In the genomic region with DNA sequence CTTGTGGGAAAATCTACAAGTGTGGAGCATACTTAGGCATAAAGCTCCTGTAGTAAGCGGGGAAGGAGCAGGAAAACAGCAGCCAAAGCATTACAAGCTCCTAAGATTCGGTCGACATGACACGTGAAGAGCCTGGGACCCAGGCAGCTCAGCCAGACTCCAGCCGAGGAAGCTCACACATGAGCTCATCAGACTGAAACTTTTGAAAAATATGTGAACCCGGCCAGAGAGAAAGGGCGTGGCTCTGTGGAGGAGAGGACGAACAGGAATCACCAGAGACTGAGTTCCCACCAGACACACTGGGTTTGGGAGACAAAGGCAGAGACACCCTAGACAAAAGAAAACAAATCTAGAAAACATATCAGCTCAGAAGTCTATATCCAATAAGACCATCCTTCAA, we compare ENCODE assay signal across 32 mouse cellular contexts. TPM values are rescaled to one million over a fixed set of nuclear protein-coding genes. Genes with fewer than 3 reads are reported as not detected.
A peak's percentile ranks its signal among the peaks of the same experiment; 100 is the strongest.
DNase-seq lines count a peak whose midpoint lies in the region; ATAC-seq lines count a peak whose summit lies in the region.
"Had no signal": no experiment of that assay in that cellular context is flagged by ENCODE, and none has a peak within 500 bp of the region (broad histone marks: within the 10 kb centered on the region; RNA-seq: fewer than 3 reads in every experiment).

No protein-coding gene starts in this region.

- H3K9ac ChIP-seq in neural tube, embryonic 15.5 days (replicated peaks), result no peak overlapping the region
- no peak overlapping the region for H3K9ac ChIP-seq in limb, embryonic 11.5 days (ENCODE audit: low read length)
- H3K9ac ChIP-seq: embryonic facial prominence, embryonic 13.5 days; forebrain, postnatal 0 days; hindbrain, embryonic 14.5 days; kidney, embryonic 15.5 days; liver, embryonic 15.5 days; lung, embryonic 15.5 days; midbrain, embryonic 12.5 days had no signal

- H3K27ac ChIP-seq in heart, embryonic 10.5 days, result no peak overlapping the region
- H3K27ac ChIP-seq in neural tube, embryonic 15.5 days (replicated peaks), result no peak overlapping the region
- no peak overlapping the region for H3K27ac ChIP-seq in embryonic facial prominence, embryonic 10.5 days (replicated peaks)
- H3K27ac ChIP-seq in limb, embryonic 11.5 days (replicated peaks; ENCODE audit: low read depth, low read length), result no peak overlapping the region
- H3K27ac ChIP-seq: embryonic facial prominence, embryonic 13.5 days; forebrain, embryonic 10.5 days; hindbrain, embryonic 14.5 days; kidney, embryonic 15.5 days; layer of hippocampus, adult 2 months; left cerebral cortex, adult 2 months; liver, embryonic 15.5 days; lung, embryonic 15.5 days; midbrain, embryonic 12.5 days had no signal

- WGBS in heart, embryonic 10.5 days, result 73% methylated on average over 8 of the region's 8 CpGs
- WGBS in neural tube, embryonic 15.5 days, result 88% methylated on average over 8 of the region's 8 CpGs
- 88% methylated on average over 8 of the region's 8 CpGs for WGBS in embryonic facial prominence, embryonic 10.5 days
- WGBS in limb, embryonic 11.5 days, result 92% methylated on average over 8 of the region's 8 CpGs

- no peak overlapping the region for H3K4me2 ChIP-seq in neural tube, embryonic 15.5 days
- H3K4me2 ChIP-seq in limb, embryonic 11.5 days (ENCODE audit: low read depth, severe bottlenecking), result no peak overlapping the region
- H3K4me2 ChIP-seq: embryonic facial prominence, embryonic 13.5 days; heart, embryonic 11.5 days; hindbrain, embryonic 14.5 days; kidney, embryonic 15.5 days; liver, embryonic 15.5 days; lung, embryonic 15.5 days; midbrain, embryonic 12.5 days had no signal

- intact Hi-C loops in heart, postnatal 10 days (cut with DNase I), result loop anchor here (10.0 kb wide), 1 partner anchor 844 kb away; the partner anchor contains the start of gene Ttc12
- intact Hi-C loops in left cerebral cortex, postnatal 14 days (cut with DNase I), result no loop called here

- peaks cover 24% of the 10 kb centered on the region for H3K27me3 ChIP-seq in heart, embryonic 10.5 days (ENCODE audit: insufficient read depth, poor library complexity, severe bottlenecking)
- no peaks in the 10 kb centered on the region; the same call in 1 of the 2 replicates for H3K27me3 ChIP-seq in neural tube, embryonic 15.5 days (replicated peaks)
- peaks cover 8% of the 10 kb centered on the region for H3K27me3 ChIP-seq in embryonic facial prominence, embryonic 10.5 days (replicated peaks; ENCODE audit: low read depth, poor library complexity, severe bottlenecking)
- no peaks in the 10 kb centered on the region for H3K27me3 ChIP-seq in limb, embryonic 11.5 days (ENCODE audit: control insufficient read depth, insufficient read depth, low read length)
- H3K27me3 ChIP-seq: midbrain, embryonic 12.5 days had no signal

- no peak overlapping the region for H3K4me3 ChIP-seq in heart, embryonic 10.5 days
- no peak overlapping the region for H3K4me3 ChIP-seq in neural tube, embryonic 15.5 days (replicated peaks)
- no peak overlapping the region for H3K4me3 ChIP-seq in embryonic facial prominence, embryonic 10.5 days
- no peak overlapping the region for H3K4me3 ChIP-seq in limb, embryonic 11.5 days (ENCODE audit: low read depth, low read length)
- H3K4me3 ChIP-seq: embryonic facial prominence, embryonic 13.5 days; forebrain, embryonic 10.5 days; kidney, embryonic 15.5 days; layer of hippocampus, adult 2 months; left cerebral cortex, adult 2 months; liver, embryonic 15.5 days; lung, embryonic 15.5 days; midbrain, embryonic 12.5 days had no signal

- peak; percentile 72 for DNase-seq in heart, embryonic 10.5 days (ENCODE audit: low spot score)
- no peak for DNase-seq in heart, postnatal 10 days
- DNase-seq in neural tube, embryonic 10.5 days (ENCODE audit: extremely low spot score, low spot score), result peak; percentile 4
- DNase-seq in embryonic facial prominence, embryonic 10.5 days (ENCODE audit: low spot score), result peak; percentile 5
- DNase-seq in limb, embryonic 11.5 days (ENCODE audit: low spot score), result peak; percentile 9
- no peak for DNase-seq in left cerebral cortex, postnatal 14 days (ENCODE audit: low spot score in 2 of 2)
- DNase-seq: adrenal gland, postnatal 14 days; cerebellum, adult 11-12 months; cerebellum, adult 9-11 months; embryo, embryonic 11 days; forebrain, postnatal 0 days; kidney, adult 11 months; kidney, postnatal 36 days; left cerebral cortex, postnatal 4 days; liver; thymus, postnatal 4 days had no signal

- H3K4me1 ChIP-seq in heart, embryonic 10.5 days, result no peaks in the 10 kb centered on the region
- H3K4me1 ChIP-seq in neural tube, embryonic 15.5 days, result no peaks in the 10 kb centered on the region
- H3K4me1 ChIP-seq in embryonic facial prominence, embryonic 10.5 days, result 0 out of 2 replicates have a peak, but pooled peaks cover 2% of the 10 kb centered on the region
- H3K4me1 ChIP-seq in limb, embryonic 11.5 days (ENCODE audit: control insufficient read depth, insufficient read depth, low read length), result no peaks in the 10 kb centered on the region
- H3K4me1 ChIP-seq: embryonic facial prominence, embryonic 13.5 days; kidney, embryonic 15.5 days; liver, embryonic 15.5 days; lung, embryonic 15.5 days; midbrain, embryonic 12.5 days had no signal

- no peak for ATAC-seq in neural tube, embryonic 15.5 days (ENCODE audit: low FRiP score)
- ATAC-seq in limb, embryonic 11.5 days (ENCODE audit: insufficient number of reproducible peaks, low FRiP score, low TSS enrichment, low read depth), result no peak
- ATAC-seq: CD4-positive, CD25-positive, alpha-beta regulatory T cell, adult 4 months; forebrain, postnatal 0 days had no signal

- peaks cover 7% of the 10 kb centered on the region for H3K9me3 ChIP-seq in heart, embryonic 10.5 days
- H3K9me3 ChIP-seq in neural tube, embryonic 15.5 days (replicated peaks), result no peaks in the 10 kb centered on the region
- H3K9me3 ChIP-seq in embryonic facial prominence, embryonic 10.5 days, result peaks cover 9% of the 10 kb centered on the region
- peaks cover 6% of the 10 kb centered on the region for H3K9me3 ChIP-seq in limb, embryonic 11.5 days (ENCODE audit: control insufficient read depth, low read length)
- H3K9me3 ChIP-seq: liver, embryonic 15.5 days; lung, embryonic 15.5 days had no signal

- no peaks in the 10 kb centered on the region for H3K36me3 ChIP-seq in heart, embryonic 10.5 days
- no peaks in the 10 kb centered on the region for H3K36me3 ChIP-seq in neural tube, embryonic 15.5 days
- H3K36me3 ChIP-seq in embryonic facial prominence, embryonic 10.5 days (replicated peaks), result no peaks in the 10 kb centered on the region
- H3K36me3 ChIP-seq in limb, embryonic 11.5 days (ENCODE audit: control insufficient read depth, insufficient read depth, low read length), result no peaks in the 10 kb centered on the region
- H3K36me3 ChIP-seq: embryonic facial prominence, embryonic 13.5 days; forebrain, embryonic 10.5 days; kidney, embryonic 15.5 days; liver, embryonic 15.5 days; lung, embryonic 15.5 days; midbrain, embryonic 12.5 days had no signal

RNA-seq across cellular contexts. Expression of gene Nnmt, which starts 35.9 kb away (rescaled TPM):
- polyA plus RNA-seq in heart, embryonic 10.5 days (2016; fragmentation: Nextera tagmentation; extraction: Ambion mirVana), result 2.1 and 2.5 TPM in 2 replicates
- 10 to 100 TPM; 12.5 to 14.2 TPM for total RNA-seq in heart, postnatal 10 days (2021)
- polyA plus RNA-seq in neural tube, embryonic 15.5 days (2015; fragmentation: Nextera tagmentation; extraction: Ambion mirVana), result 0.70 and 0.92 TPM in 2 replicates
- 0.59 and 0.61 TPM in 2 replicates for polyA plus RNA-seq in embryonic facial prominence, embryonic 10.5 days (2016; fragmentation: Nextera tagmentation; extraction: Ambion mirVana)
- polyA plus RNA-seq in limb, embryonic 11.5 days (2014; fragmentation: Nextera tagmentation; extraction: Ambion mirVana), result 0.52 and 0.62 TPM in 2 replicates
- 1 to 10 TPM; 2.0 to 2.4 TPM for total RNA-seq in left cerebral cortex, postnatal 14 days (2021)
- total RNA-seq: hematopoietic stem cell, adult 5-6 weeks; megakaryocyte progenitor cell, adult 5-6 weeks; monocyte, adult 5-6 weeks; neutrophil, adult 5-6 weeks had no signal
- polyA plus RNA-seq: CD4-positive, CD25-positive, alpha-beta regulatory T cell, adult 4 months had no signal

Comparison
In these comparisons a context has a peak if more than half of its experiments do, and no peak if none do; other contexts are left out.
1. DNase-seq: peak in heart, embryonic 10.5 days (single experiment), neural tube, embryonic 10.5 days (single experiment), embryonic facial prominence, embryonic 10.5 days (single experiment) and limb, embryonic 11.5 days (single experiment); none in heart, postnatal 10 days (0 of 2) and left cerebral cortex, postnatal 14 days (0 of 2).